Mouse (Mus musculus): ENCODE data around the gene Synj2.

The Synj2 gene

GRCm38 (mm10) chr17:5934554-5935324 is 6.3 kb upstream of the Synj2 start:
- no peak for DNase-seq (ENCODE audit: extremely low read depth, low read depth, low spot score)

DNA sequence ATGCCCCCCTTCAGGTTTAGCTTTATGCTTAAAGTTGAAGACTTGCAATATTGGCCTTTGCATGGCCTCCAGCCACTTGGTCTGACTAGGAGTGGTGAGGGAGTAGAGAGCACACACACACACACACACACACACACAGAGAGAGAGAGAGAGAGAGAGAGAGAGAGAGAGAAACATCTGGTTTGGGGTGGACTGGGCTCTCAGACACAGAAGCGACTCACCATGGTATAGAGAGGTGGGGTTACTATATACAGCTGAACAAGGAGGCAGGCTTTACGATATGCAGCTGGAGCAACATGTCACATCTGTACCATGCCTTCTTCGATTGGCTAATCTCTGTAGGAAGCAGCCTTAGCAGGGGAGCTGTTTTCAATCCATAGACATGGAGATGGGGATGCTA is 5.4 kb upstream of the Synj2 start:
- DNase-seq (ENCODE audit: extremely low read depth, low read depth, low spot score) = no peak

- DNase-seq (ENCODE audit: extremely low read depth, low read depth, low spot score) = no peak
These were observed 4.8 kb upstream of the Synj2 start for GRCm38 (mm10) chr17:5936276-5936675.

- no peak for DNase-seq (ENCODE audit: extremely low read depth, low read depth, low spot score)
These were observed 3.6 kb upstream of the Synj2 start for GRCm38 (mm10) chr17:5937441-5937840.

DNA sequence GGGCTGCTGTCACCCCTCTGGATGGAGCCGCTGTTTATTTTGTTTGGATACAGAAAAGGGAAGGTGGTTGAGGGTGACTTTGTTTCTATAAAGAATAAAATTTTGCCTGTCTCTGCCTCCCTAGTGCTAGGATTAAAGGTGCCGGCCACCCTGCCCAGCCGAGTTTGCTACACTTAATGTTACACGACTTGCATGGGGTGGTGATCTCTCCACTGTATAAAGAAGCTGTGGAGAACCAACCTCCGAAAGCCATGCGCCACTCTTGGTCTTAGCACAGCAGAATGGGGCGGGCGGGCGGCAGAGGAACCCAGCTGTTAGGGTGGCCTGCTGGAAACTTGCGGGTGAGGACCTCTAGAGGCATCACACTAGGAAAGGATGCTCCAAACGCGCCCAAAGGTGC is 1.2 kb upstream of the Synj2 start:
- no peak for DNase-seq (ENCODE audit: extremely low read depth, low read depth, low spot score)

DNA sequence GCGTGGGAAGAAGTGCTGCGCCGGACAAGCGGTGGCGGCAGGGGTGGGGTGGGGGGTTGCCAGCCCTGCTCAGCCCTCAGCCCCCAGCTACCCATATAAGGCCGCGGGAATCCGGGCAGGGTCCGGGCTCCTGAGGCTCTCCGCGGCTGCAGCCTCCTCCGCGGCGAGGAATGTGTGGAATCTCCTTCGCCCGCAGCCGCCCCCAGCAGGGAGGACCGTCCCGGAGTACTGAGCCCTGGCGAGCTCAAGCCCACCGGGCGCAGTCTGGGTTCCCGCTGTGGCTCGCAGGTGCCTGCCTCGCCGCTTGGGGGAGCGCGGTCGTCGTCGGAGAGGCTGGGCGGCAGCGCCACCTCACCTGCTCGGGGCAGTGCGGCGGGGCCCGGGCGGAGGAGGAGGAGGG is 288 bp upstream of the Synj2 start:
- DNase-seq (ENCODE audit: extremely low read depth, low read depth, low spot score) = no peak

DNA sequence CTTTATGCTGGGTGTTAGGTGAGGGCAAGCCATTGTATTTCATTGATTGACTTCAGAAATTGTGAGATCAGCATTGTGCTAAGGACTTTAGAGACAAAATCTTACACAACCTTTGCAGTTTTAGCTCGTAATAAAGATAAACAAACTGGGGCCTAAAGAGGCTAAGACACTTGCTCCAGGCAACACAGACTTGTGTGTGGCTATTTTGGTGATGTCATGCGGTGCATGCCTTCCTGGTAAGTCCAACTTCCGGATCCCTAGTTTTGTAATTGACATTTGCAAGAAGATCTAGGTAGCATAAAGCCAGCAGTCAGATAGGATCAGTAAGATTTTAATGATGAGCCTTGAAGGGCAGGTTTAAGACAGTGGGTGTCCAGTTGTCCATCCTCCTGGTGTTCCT is 1.1 kb downstream of the Synj2 start:
- no peak for DNase-seq (ENCODE audit: extremely low read depth, low read depth, low spot score)

DNA sequence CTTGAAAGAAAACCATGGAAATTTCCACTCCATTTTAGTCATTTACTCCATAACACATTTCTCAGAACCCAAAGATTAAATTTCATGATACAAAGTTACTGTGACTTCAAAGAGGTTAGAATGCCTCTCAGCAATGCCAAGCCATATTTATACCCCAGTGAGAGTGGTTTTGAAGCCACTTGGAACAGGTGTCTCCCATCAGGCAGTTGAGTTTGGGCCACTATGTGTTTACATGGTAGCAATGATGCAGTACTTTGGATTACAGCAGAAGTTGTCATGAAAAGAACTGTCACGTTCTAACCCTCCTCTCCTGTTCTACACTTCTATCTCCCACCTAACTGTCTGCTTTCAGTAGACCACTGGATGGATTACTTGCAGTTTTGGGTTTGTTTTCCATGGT is 2.0 kb downstream of the Synj2 start:
- no peak for DNase-seq (ENCODE audit: extremely low read depth, low read depth, low spot score)

- no peak for DNase-seq (ENCODE audit: extremely low read depth, low read depth, low spot score)
These were observed 6.0 kb downstream of the Synj2 start for GRCm38 (mm10) chr17:5947039-5947438.

DNA sequence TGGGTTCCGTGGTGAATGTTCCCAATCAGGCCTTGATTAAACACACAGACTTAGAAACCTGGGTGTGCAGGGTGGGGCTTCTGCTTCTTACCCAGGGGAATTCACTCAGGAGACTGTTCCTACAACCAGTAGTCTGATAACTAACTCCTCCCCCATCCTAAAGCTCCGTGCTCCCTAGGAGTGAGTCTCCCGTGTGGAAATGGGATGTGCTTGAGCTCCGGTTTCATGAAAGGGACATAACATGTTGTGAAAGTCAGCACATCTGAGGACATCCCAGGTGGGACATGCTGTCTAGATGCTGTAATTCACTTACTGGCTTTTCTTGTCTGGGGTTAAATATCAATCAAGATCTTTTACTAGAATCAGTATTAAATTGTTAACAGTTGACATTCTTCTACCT is 11.4 kb downstream of the Synj2 start:
- no peak for DNase-seq (ENCODE audit: extremely low read depth, low read depth, low spot score)

GRCm38 (mm10) chr17:5956350-5957000 is 15.4 kb downstream of the Synj2 start:
- no peak for DNase-seq (ENCODE audit: extremely low read depth, low read depth, low spot score)

- DNase-seq (ENCODE audit: extremely low read depth, low read depth, low spot score) = no peak
These were observed 16.0 kb downstream of the Synj2 start for GRCm38 (mm10) chr17:5957097-5957496.

DNA sequence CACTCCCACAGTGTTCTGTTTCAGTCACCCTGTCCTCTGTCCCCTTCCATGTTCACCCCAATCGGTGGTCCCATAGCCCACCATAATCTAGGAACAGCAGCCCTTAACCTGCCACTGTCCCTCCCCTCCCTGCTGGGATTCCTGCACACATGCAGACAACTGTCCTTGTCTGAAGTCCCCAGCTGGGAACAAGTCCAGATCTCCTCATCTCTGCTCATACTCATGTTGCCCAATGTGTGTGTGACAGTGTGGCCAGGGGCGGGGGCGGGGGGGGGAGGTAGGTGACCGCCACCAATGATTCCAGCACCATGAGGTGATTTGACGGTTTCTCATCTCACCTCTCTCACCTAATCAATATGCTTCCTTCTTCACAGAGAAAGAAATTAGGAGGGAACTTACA is 17.1 kb downstream of the Synj2 start:
- no peak for DNase-seq (ENCODE audit: extremely low read depth, low read depth, low spot score)

DNA sequence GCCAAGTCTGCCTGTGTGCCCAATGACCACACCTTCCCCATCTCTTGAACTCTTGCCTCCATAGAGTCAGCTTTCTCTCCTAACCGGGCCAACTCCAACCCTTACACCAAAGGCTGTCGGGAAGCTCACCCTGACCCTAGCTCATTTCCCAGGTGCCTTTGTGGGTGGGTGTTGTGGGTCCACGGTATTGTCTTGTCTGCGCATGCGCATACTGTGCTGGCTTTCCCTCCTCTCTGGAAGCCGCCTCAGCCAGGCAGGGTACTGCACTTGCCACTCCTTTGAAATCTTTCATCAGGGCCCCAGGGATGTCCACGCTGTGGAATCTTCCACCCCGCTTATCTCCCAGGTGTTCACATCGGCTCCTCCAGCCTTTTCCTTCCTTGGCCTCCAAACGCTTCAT is 17.6 kb downstream of the Synj2 start:
- no peak for DNase-seq (ENCODE audit: extremely low read depth, low read depth, low spot score)

- no peak for DNase-seq (ENCODE audit: extremely low read depth, low read depth, low spot score)
These were observed 18.0 kb downstream of the Synj2 start for GRCm38 (mm10) chr17:5959096-5959495.

DNA sequence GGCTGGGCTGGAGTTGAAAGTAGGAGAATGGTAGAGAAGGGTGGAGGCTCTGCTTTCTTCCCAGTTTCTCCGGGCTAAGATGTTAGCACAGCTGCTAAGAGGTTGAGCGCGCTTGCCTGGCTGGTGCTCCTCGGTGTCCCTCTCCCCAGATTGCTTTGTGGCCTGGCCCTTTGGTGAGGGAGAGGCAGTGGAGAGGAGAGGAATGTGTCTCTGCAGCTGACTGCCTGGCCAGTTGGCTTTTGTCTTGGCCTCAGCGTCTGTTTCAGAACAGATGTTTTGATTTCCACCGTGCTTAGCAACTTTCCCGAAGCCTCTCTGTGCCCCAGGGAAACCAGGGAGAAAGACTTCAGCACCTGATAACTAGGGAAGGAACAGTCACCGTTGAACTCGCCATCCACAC is 18.7 kb downstream of the Synj2 start:
- DNase-seq (ENCODE audit: extremely low read depth, low read depth, low spot score) = no peak

GRCm38 (mm10) chr17:5963766-5964165 is 22.7 kb downstream of the Synj2 start:
- DNase-seq (ENCODE audit: extremely low read depth, low read depth, low spot score) = no peak

DNA sequence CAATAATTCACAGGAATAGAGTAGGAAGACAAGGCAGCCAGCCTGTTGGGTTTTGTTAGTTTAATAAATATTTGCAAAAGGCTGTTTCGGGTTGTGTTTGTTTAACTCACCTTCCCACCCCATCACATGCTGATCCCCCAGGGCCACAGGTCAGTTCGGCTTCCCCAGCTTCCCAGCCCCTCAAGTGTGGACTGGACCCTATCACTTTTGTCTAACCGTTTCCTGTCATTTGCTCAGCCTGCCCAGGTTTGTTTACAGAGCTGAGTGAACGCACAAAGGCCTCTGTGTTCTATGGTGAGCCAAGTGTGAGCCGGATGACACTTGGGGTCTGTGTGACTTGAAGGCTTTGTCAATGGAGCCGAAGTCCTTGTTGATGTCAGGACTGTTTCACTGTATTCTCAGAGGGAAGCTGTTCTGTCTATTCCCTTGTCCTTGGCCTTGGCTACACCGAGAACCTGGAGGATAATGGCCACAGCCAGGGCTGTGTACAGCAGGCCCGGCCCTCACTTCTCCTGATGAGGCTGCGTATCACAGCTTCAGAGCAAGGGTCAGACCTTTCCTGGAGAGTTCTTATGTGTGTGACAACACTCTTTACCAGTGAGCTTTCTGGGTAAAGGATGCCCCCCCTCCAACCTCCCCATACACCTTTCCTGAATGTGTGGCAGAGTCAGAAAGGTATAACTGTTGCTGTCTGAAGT is 24.2 kb downstream of the Synj2 start:
- no peak for DNase-seq (ENCODE audit: extremely low read depth, low read depth, low spot score)

GRCm38 (mm10) chr17:5966706-5967105 is 25.6 kb downstream of the Synj2 start:
- DNase-seq (ENCODE audit: extremely low read depth, low read depth, low spot score) = no peak

- no peak for DNase-seq (ENCODE audit: extremely low read depth, low read depth, low spot score)
These were observed 27.5 kb downstream of the Synj2 start for GRCm38 (mm10) chr17:5968562-5968961.

DNA sequence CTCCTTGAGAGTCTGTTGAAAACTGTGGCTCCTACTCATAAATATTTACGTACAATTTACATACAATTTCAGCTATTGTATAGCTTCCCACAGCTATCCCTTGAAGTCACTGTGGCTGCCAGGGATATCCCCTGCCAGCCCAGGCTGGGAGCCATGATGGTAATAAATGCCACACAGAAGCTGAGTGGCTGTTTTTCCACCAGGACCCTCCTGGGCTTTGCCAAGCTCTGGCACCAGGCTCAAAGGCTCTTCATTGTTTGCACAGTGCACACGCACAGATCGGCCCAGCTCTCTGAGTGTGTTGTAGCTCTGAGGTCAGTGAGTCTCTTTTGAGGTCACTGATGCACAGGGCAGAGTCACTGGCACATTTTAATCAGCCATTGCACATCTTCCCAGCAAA is 28.2 kb downstream of the Synj2 start:
- no peak for DNase-seq (ENCODE audit: extremely low read depth, low read depth, low spot score)

DNA sequence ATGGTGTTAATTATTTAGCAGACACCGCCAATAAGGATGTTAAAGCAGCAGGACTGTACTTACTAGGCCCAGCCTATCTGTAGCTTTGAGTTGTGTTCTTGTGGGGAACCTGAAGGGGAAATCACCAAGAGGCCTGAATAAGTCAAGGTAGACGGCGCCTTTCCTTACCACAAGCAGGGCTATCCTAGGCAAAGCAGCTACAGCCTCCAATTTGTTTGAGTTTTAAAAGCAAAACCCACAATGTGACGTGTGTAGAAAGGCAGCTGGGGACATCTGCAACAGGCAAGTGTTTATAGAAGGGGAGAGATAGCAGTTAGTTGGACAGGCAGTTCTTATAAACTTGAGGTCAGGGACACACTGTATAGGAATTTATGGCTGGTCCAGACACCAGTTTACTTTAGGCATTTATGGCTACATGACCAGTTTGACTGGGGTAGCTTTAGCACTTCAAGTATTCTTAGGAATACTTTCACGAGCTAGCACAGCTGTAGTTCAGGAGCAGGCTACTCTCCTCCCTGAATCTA is 29.3 kb downstream of the Synj2 start:
- DNase-seq (ENCODE audit: extremely low read depth, low read depth, low spot score) = no peak

Measured in fat pad, adult 2 months (tissue).